ENCODE assay signal across 20 mouse cellular contexts in the genomic region with DNA sequence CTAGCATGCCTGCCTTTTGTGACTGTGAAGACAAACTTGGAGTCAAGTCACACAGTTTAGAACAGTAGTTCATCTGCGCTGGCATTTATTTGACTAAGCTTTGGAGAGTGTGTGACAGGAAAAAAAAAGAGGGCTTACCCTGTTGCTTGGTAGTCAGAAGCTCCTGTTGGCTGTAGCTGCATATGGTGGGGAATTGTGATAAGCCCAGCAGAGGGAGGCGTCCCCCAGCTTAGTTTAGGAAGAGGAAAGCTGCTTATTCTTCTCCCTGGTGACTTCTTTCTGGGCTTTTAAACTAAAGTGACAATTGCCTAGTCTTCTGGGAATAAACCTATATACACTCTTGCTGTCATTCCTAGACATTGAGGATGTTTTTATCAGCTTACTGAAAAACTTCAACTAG. TPM values are rescaled to one million over a fixed set of nuclear protein-coding genes. Genes with fewer than 3 reads are reported as not detected.
DNase-seq lines count a peak whose midpoint lies in the region; ATAC-seq and TF ChIP-seq lines count a peak whose summit lies in the region.
"Had no signal": no experiment of that assay in that cellular context is flagged by ENCODE, and none has a peak within 500 bp of the region (broad histone marks: within the 10 kb centered on the region; RNA-seq: fewer than 3 reads in every experiment).

No protein-coding gene starts in this region.

- no peaks in the 10 kb centered on the region for H3K9me3 ChIP-seq in hindbrain, postnatal 0 days (ENCODE audit: low read length)
- no peaks in the 10 kb centered on the region for H3K9me3 ChIP-seq in hindbrain, embryonic 16.5 days (ENCODE audit: control insufficient read depth, low read length)
- H3K9me3 ChIP-seq in liver, postnatal 0 days (ENCODE audit: low read length): no peaks in the 10 kb centered on the region
- H3K9me3 ChIP-seq: forebrain, embryonic 13.5 days; G1E; heart, embryonic 13.5 days had no signal

- H3K27ac ChIP-seq in hindbrain, postnatal 0 days: no peak overlapping the region
- H3K27ac ChIP-seq in hindbrain, embryonic 16.5 days (ENCODE audit: low read depth, low read length): no peak overlapping the region
- 0 out of 2 replicates have a peak overlapping the region, but pooled peaks have one; percentile 6 for H3K27ac ChIP-seq in liver, postnatal 0 days (ENCODE audit: low read depth)
- H3K27ac ChIP-seq: embryonic facial prominence, embryonic 10.5 days; forebrain, embryonic 13.5 days; heart, embryonic 13.5 days; hindbrain, embryonic 15.5 days had no signal

- no peak overlapping the region for H3K4me3 ChIP-seq in hindbrain, postnatal 0 days (ENCODE audit: low read length)
- no peak overlapping the region for H3K4me3 ChIP-seq in hindbrain, embryonic 16.5 days (ENCODE audit: low read length)
- H3K4me3 ChIP-seq in liver, postnatal 0 days (ENCODE audit: low read depth, low read length): no peak overlapping the region
- H3K4me3 ChIP-seq: embryonic facial prominence, embryonic 10.5 days; forebrain, embryonic 13.5 days; heart, embryonic 13.5 days; hindbrain, embryonic 15.5 days had no signal

- WGBS in hindbrain, postnatal 0 days: 65% methylated on average over 2 of the region's 2 CpGs
- WGBS in hindbrain, embryonic 16.5 days: 70% methylated on average over 2 of the region's 2 CpGs
- WGBS in liver, postnatal 0 days (ENCODE audit: insufficient replicate concordance): 50% methylated on average over 2 of the region's 2 CpGs

- no peak for ATAC-seq in hindbrain, postnatal 0 days
- ATAC-seq in hindbrain, embryonic 16.5 days: no peak; the same call in 1 of the 2 replicates
- ATAC-seq in liver, postnatal 0 days: no peak; the same call in 1 of the 2 replicates
- peak; percentile 52; the same call in 1 of the 2 replicates for ATAC-seq in megakaryocyte progenitor cell, adult 5-6 weeks (replicated peaks; ENCODE audit: poor library complexity)
- ATAC-seq: CD4-positive, CD25-positive, alpha-beta regulatory T cell, adult 4 months; forebrain, embryonic 13.5 days; forebrain, postnatal 0 days had no signal

- no peaks in the 10 kb centered on the region for H3K36me3 ChIP-seq in hindbrain, postnatal 0 days (ENCODE audit: insufficient read depth, low read length)
- H3K36me3 ChIP-seq in hindbrain, embryonic 16.5 days (ENCODE audit: control insufficient read depth, insufficient read depth, low read length): peaks cover 3% of the 10 kb centered on the region; the same call in 1 of the 2 replicates
- peaks cover 20% of the 10 kb centered on the region for H3K36me3 ChIP-seq in liver, postnatal 0 days (replicated peaks; ENCODE audit: insufficient read depth, low read length)

- no peak for TF ChIP-seq EP300 in liver, postnatal 0 days (IDR thresholded peaks at IDR 0.05; ENCODE audit: low read depth)

- H3K27me3 ChIP-seq in hindbrain, postnatal 0 days (ENCODE audit: insufficient read depth, low read length): no peaks in the 10 kb centered on the region
- no peaks in the 10 kb centered on the region for H3K27me3 ChIP-seq in hindbrain, embryonic 16.5 days (replicated peaks; ENCODE audit: control insufficient read depth, insufficient read depth, low read length)
- no peaks in the 10 kb centered on the region for H3K27me3 ChIP-seq in liver, postnatal 0 days (ENCODE audit: insufficient read depth, low read length)
- H3K27me3 ChIP-seq: forebrain, embryonic 13.5 days; heart, embryonic 13.5 days; hindbrain, embryonic 15.5 days had no signal

- DNase-seq in hindbrain, postnatal 0 days (ENCODE audit: low spot score): no peak
- DNase-seq in liver, postnatal 0 days: no peak
- DNase-seq in liver: no peak
- no peak for DNase-seq in right cerebral cortex, postnatal 4 days
- DNase-seq in urinary bladder, adult 2 months (ENCODE audit: low spot score): no peak
- DNase-seq: adrenal gland, postnatal 14 days; B cell, adult 2 months; cerebellum, adult 18-20 months; cerebellum, adult 9-11 months; forebrain, postnatal 0 days; gastrocnemius, postnatal 14 days; heart, postnatal 36 days had no signal

- peak; percentile 17 for TF ChIP-seq CTCF in hindbrain, postnatal 0 days (IDR thresholded peaks at IDR 0.05; ENCODE audit: low read depth)
- TF ChIP-seq CTCF in liver, postnatal 0 days (IDR thresholded peaks at IDR 0.05; ENCODE audit: low read depth): no peak

- no peaks in the 10 kb centered on the region for H3K4me1 ChIP-seq in hindbrain, postnatal 0 days (ENCODE audit: insufficient read depth, low read length)
- H3K4me1 ChIP-seq in hindbrain, embryonic 16.5 days (ENCODE audit: control insufficient read depth, insufficient read depth, low read depth, low read length): no peaks in the 10 kb centered on the region
- peaks cover 18% of the 10 kb centered on the region for H3K4me1 ChIP-seq in liver, postnatal 0 days (ENCODE audit: insufficient read depth)
- H3K4me1 ChIP-seq: embryonic facial prominence, embryonic 10.5 days; forebrain, embryonic 13.5 days; hindbrain, embryonic 15.5 days had no signal

- no peak overlapping the region for H3K4me2 ChIP-seq in hindbrain, postnatal 0 days (ENCODE audit: low read depth, low read length)
- no peak overlapping the region for H3K4me2 ChIP-seq in hindbrain, embryonic 16.5 days (ENCODE audit: low read length)
- no peak overlapping the region for H3K4me2 ChIP-seq in liver, postnatal 0 days (ENCODE audit: low read depth, low read length)
- H3K4me2 ChIP-seq: forebrain, embryonic 13.5 days; heart, embryonic 13.5 days; hindbrain, embryonic 15.5 days had no signal

- no peak overlapping the region for H3K9ac ChIP-seq in hindbrain, postnatal 0 days (replicated peaks; ENCODE audit: low read length)
- no peak overlapping the region for H3K9ac ChIP-seq in hindbrain, embryonic 16.5 days (ENCODE audit: low read depth, low read length)
- H3K9ac ChIP-seq in liver, postnatal 0 days (replicated peaks): no peak overlapping the region
- H3K9ac ChIP-seq: forebrain, embryonic 13.5 days; forebrain, postnatal 0 days; heart, embryonic 13.5 days; hindbrain, embryonic 15.5 days had no signal

RNA-seq across cellular contexts. Expression of a gene that starts 11.1 kb away (rescaled TPM):
- 57.3 and 68.9 TPM in 2 replicates for total RNA-seq in hindbrain, postnatal 0 days (2014; rRNA removed)
- 53.9 and 57.3 TPM in 2 replicates for polyA plus RNA-seq in hindbrain, postnatal 0 days (2015; fragmentation: Nextera tagmentation; extraction: Ambion mirVana)
- 56.1 and 56.3 TPM in 2 replicates for polyA plus RNA-seq in hindbrain, embryonic 16.5 days (2015; fragmentation: Nextera tagmentation; extraction: Ambion mirVana)
- polyA plus RNA-seq in liver, postnatal 0 days (2015; fragmentation: Nextera tagmentation; extraction: Ambion mirVana): 24.8 and 48.6 TPM in 2 replicates
- 39.7 and 43.8 TPM in 2 replicates for total RNA-seq in megakaryocyte progenitor cell, adult 5-6 weeks (2015)
- 38.2 and 39.8 TPM in 2 replicates for total RNA-seq in megakaryocyte progenitor cell, adult 5-6 weeks (2017)
- polyA plus RNA-seq in urinary bladder, adult 2 months (2012; rRNA removed): 49.2 and 63.0 TPM in 2 replicates

RNA-seq across cellular contexts. Expression of a gene that starts 44.2 kb away (rescaled TPM):
- 35.4 and 44.0 TPM in 2 replicates for total RNA-seq in hindbrain, postnatal 0 days (2014; rRNA removed)
- polyA plus RNA-seq in hindbrain, postnatal 0 days (2015; fragmentation: Nextera tagmentation; extraction: Ambion mirVana): 16.8 and 17.3 TPM in 2 replicates
- 18.9 and 21.2 TPM in 2 replicates for polyA plus RNA-seq in hindbrain, embryonic 16.5 days (2015; fragmentation: Nextera tagmentation; extraction: Ambion mirVana)
- 28.1 and 29.7 TPM in 2 replicates for polyA plus RNA-seq in liver, postnatal 0 days (2015; fragmentation: Nextera tagmentation; extraction: Ambion mirVana)
- total RNA-seq in megakaryocyte progenitor cell, adult 5-6 weeks (2015): 122 and 178 TPM in 2 replicates
- total RNA-seq in megakaryocyte progenitor cell, adult 5-6 weeks (2017): 208 and 211 TPM in 2 replicates
- 88.3 and 112 TPM in 2 replicates for polyA plus RNA-seq in urinary bladder, adult 2 months (2012; rRNA removed)

RNA-seq across cellular contexts. Expression of a gene that starts 49.9 kb away (rescaled TPM):
- 212 and 221 TPM in 2 replicates for total RNA-seq in hindbrain, postnatal 0 days (2014; rRNA removed)
- polyA plus RNA-seq in hindbrain, postnatal 0 days (2015; fragmentation: Nextera tagmentation; extraction: Ambion mirVana): 366 and 367 TPM in 2 replicates
- 307 and 320 TPM in 2 replicates for polyA plus RNA-seq in hindbrain, embryonic 16.5 days (2015; fragmentation: Nextera tagmentation; extraction: Ambion mirVana)
- polyA plus RNA-seq in liver, postnatal 0 days (2015; fragmentation: Nextera tagmentation; extraction: Ambion mirVana): 165 and 167 TPM in 2 replicates
- 239 and 257 TPM in 2 replicates for total RNA-seq in megakaryocyte progenitor cell, adult 5-6 weeks (2015)
- total RNA-seq in megakaryocyte progenitor cell, adult 5-6 weeks (2017): 65.6 and 86.1 TPM in 2 replicates
- polyA plus RNA-seq in urinary bladder, adult 2 months (2012; rRNA removed): 223 and 242 TPM in 2 replicates
